Mouse (Mus musculus): ENCODE results near the gene Dnajc9.

Dnajc9 gene

GRCm38 (mm10) chr14:20388441-20389129 is at the start of gene Dnajc9:
TSS of gene Dnajc9 (minus strand) at chr14:20388910.
- peak; percentile 93 for DNase-seq

- no peak for DNase-seq
These were observed 48.3 kb upstream of the Dnajc9 start for GRCm38 (mm10) chr14:20436976-20437375.

DNA sequence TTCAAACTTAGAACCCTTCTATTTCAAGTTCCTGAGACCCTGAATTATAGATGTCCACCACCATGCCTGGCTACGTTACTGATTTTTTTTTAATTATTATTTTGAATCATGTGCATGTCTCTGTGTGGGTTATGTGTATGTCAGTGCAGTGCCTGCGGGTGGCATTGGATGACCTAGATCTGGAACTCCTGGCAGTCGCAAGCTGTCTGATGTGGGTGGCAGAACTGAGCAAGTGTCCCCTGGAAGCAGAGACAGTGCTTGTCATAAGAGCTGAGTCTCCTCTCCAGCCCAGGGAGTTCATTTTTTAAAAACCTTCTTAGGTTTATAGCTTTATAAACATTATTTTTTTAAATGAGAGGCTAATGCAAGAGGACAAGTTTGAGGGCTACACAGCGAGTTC is 43.7 kb upstream of the Dnajc9 start:
- DNase-seq, result no peak

GRCm38 (mm10) chr14:20431726-20432125 is 43.0 kb upstream of the Dnajc9 start:
- DNase-seq, result no peak

- DNase-seq, result no peak
These were observed 41.1 kb upstream of the Dnajc9 start for GRCm38 (mm10) chr14:20429833-20430232.

- DNase-seq, result no peak
These were observed 39.9 kb upstream of the Dnajc9 start for GRCm38 (mm10) chr14:20428593-20428992.

DNA sequence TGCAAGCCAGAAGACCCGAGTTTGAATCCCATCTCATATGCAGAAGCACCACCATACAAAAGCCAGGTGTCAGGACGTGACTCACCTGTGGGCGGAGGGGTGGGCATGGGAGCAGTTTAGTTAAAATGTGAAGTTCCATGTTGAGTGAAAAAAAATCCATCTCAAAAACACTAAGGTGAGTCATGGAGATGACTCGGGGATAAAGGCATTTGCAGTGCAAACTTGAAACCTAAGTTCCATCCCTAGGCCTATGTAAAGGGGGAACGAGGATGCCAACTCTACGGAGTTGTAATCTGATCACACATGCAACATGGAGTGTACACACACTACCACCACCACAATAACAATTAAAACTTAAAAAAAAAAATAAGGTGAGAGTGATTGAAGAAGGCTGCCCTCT is 34.3 kb upstream of the Dnajc9 start:
- no peak for DNase-seq

DNA sequence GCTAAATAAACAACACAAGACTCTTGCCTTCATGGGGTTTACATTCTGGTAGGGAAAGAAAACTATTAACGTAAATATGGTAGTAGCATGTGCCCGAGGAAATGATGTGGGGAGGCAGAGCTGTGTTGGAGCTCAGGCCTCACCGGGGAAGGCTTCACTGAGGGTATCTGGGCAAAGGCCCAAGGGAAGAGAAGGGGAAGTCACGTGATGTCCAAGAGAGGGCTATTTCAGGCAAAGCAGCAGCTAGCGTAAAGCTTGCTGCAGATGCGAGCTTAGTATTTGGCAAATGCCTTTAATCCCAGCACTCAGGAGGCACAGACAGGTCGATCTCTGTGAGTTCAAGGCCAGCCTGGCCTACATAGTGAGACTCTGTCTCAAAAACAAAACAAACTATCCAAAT is 33.5 kb upstream of the Dnajc9 start:
- DNase-seq, result peak; percentile 14

DNA sequence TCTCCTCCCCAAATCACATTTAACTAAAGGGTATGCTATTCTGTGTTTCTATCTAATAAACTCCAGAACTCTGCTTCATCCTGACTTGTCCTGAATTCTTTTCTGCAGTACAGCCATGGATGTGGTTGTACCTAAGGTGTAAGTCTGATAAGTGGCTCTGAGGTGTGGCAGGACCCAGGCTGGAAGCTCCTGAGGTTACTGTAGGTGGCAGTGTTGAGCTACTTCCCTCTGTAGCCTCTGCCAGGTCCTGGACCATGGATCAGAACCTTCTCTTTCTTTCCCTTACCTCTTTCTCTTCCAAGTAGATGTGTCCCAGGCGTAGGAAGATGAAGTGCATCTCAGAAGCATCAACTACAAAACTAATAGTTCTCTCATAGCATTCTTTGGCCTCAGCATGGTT is 11.4 kb upstream of the Dnajc9 start:
- no peak for DNase-seq

DNA sequence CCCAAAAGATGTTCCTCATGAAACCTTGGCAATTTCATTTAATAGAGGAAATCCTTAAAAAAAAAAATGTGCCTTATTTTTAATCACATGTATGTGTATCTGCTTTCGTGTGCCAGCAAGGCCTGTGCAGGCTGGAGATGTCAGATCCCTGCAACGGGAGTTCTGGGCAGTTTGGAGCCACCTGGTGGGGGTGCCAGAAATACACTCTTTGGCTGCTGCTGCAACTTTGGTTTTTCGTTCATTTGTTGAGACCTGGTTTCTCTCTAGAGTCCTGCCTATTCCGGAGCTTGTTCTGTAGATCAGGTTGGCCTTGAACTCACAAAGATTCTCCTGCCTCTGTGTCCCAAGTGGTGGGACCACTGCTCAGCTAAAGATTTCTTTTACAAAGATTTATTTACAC is 10.2 kb upstream of the Dnajc9 start:
- no peak for DNase-seq

DNA sequence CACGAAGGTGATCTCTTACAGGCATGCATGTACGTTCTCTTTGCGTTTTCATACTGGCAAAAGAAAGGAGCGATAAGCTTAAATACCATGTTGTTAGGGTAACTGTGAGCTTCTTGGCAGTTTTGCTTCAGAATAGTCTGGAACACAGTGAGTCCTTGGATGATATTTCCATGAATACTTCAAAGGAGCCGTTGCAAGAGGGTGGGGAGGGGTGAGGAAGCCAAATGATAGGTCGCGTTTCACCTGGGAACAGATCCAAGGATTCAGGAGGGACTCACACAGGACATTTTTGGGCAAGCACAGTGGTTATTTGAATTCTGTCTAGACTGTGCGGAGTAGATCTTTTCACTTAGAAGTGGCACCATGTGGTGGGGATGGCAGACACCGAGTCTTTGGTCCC is 8.5 kb upstream of the Dnajc9 start:
- DNase-seq, result no peak

DNA sequence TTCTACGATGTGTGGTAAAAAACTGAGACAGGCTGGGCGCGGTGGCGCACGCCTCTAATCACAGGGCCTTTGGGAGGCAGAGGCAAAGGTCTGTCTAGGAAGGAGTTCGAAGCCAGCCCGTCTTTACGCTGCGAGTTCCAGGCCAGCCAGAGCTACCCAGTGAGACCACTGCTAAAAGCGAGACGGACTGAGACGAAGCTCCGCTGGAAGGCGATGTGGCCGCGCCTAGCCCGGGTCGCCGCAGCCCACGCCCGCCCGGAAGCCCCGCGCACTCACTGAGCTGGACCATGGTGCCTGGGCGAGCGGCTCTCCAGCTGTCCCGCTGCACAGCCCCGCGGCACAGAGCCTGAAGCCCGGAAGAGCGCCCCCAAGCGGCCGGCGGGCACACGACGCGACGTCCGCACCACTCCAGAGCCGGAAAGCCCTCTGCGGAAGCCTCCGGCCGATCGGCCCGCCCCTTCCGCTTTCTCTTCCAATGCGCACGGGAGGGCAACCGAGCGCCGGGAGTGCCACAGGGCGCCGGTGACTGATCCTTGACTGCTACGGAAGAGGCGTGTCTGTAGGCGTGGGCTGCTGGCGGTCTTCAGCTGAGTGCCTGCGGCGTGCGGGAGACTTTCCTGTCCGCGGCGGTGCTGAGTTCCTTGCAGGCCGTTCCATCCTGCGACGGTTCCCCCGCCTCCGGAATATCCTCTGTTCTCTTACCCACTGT is 4.6 kb upstream of the Dnajc9 start, which contains the start of gene Mrps16:
TSS of gene Mrps16 (minus strand) at position 430 of the 709 bp plus-strand sequence.
- DNase-seq, result peak; percentile 98

DNA sequence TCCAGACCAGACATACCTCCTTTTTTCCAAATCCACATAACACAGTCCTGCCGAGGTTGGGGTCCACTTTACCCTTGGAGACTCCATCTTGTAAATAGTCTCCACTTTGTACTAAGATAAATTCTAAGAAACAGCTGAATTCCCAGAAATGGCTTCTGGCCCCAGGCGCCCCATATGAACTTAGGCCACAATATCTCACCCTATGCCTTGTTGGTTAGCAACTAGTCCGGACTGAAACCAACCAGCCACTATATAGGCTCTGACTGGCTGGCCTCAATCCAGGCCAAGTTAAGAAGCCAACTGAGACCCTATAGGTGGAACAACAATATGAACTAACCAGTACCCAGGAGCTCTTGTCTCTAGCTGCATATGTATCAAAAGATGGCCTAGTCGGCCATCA is 3.6 kb upstream of the Dnajc9 start:
- DNase-seq, result no peak

DNA sequence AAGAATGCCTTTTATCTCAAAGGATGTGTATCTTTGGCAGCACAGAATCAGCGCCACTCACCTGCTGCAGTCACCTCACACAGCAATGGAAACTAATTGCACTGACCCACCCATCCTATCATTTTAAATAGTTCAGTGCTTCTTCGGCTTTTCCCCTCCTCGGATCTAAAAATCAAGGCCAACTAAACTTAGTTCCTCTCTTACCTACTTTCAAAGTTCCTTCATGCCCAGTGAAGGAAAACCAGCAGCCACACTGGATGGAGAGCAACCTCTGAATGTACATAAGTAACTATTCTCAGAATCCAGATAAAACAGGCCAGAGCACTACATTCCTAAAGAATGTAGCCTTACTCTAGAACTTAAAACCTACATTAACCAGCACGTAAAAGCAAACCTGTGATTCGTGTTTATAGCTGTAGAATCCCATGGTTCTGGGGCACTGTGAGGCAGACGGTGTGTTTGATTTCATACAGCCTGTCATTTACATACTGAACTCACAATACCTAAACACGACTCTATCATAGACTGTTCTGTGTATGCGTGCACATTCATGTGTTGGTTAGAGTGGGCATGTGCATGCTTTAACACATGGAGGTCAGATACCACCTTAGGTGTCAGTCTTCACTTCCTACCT is 853 bp upstream of the Dnajc9 start:
- no peak for DNase-seq

- DNase-seq, result no peak
These were observed 8.8 kb downstream of the Dnajc9 start for GRCm38 (mm10) chr14:20379753-20380430.

GRCm38 (mm10) chr14:20379087-20379640 is 9.5 kb downstream of the Dnajc9 start:
- DNase-seq, result no peak

DNA sequence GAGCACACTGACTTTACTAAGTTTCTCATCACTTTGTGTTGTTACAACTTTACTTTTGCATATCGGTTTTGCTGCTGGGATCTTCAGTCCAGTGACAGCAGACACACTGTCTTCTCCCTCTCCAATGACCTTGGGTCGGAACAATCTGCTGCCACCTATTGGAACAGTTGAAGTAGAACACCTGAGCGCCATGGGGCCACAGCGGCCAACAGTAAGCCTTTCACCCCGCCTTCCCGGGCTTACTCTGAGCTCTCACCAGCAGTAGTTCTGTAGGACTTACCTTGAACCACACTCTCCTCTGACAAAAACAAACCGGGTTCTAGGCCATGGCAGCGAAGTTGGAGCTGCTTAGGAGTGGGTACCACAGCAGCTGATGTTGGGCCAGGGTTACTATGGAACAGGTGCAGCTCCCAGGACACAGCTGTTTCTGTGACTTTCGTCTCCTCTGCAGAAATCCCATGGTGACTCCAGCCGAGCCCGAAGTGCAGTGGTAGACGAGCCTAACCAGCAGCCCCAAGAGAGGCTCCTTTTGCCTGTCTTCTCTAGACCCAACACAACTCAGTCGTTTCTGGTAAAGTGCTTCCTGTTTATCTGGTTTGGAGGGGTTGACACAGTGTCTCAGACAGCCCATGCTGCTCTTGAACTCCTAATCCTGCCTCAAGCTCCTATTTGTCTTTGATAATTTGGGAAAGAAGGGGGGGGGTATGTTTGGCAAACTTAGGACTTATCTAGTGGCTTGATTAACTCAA is 10.2 kb downstream of the Dnajc9 start:
- no peak for DNase-seq

DNA sequence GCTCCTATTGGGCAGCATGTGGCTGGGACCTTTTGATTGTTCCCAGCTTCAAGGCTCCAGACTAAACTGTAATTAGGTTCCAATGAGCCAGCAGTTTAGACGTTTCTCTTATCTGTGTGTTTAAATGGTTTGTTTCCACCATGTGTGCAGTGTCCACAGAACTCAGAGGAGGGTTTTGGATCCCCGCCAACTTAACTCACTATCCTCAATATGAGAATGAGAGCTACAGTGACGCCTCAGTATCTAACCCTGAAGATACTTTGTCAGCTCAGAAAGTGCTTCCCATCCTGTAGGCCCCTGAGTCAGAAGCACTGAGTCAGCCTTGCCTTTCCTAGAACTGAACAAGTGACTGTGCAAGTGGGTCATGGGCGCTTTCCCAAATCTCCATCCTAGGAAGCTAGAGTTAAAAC is 11.6 kb downstream of the Dnajc9 start:
- no peak for DNase-seq

DNA sequence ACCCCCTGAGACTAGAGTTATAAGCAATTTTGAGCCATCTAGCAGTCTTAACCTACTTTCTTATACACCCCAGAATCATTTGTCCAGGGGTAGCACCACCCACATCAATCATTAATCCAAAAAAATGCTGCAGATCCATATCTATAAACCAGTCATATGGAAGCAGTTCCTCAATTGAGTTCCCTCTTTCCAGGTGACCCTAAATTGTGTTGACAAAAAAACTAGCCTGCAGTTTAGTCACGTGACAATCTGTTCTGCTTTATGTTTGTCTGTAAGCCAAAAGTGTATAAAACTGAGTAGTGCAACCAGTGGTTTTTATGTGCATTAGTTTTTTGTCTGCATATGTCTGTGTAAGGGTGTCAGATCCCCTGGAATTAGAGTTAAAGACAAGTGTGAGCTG is 16.9 kb downstream of the Dnajc9 start:
- DNase-seq, result no peak

DNA sequence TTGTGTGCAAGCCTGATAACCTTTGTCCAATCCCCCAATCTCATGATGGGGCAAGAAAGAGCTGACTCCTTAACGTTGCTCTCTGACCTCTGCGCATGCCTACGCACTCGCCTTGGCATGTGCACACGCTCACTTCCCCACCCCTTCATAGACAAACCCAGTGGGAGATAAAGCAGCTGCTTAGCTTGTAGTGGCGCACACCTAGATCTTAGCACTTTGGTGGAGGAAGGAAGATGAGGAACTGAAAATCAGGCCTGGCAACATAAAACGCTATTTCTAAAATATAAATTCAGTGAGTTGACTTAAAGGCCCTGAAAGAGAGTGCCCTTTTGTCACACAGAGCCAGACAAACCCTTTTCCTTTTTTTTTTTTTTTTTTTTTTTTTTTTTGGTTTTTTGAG is 17.9 kb downstream of the Dnajc9 start:
- no peak for DNase-seq

DNA sequence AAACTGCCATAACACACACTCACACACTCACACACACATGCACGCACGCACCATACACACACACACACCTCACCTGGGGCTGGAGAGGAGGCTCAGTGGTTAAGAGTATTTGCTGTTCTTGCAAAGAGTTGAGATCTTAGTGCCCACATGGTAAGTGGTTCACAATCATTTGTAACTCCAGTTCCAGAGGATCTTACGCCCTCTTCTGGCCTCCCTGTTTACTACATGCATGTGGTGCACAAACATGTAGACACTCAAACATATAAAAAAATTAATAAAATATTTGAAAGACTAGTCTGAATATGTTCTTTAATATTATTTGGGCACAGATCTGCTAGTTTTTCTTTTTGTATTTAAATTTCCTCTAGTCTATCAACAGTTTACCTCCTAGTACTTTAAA is 20.4 kb downstream of the Dnajc9 start:
- DNase-seq, result no peak

- DNase-seq, result no peak
These were observed 25.5 kb downstream of the Dnajc9 start for GRCm38 (mm10) chr14:20363230-20363629.
